Mouse (Mus musculus): ENCODE results near the gene Olfr1215. TPM values are rescaled to one million over a fixed set of nuclear protein-coding genes. Genes with fewer than 3 reads are reported as not detected.
"Not testable (repeated sequence)": the region's sequence is repeated elsewhere in the genome, so short reads cannot be mapped to it uniquely, and the experiment has no call there.

Olfr1215 gene
- not detected for total RNA-seq (2021)
- long read RNA-seq = 0 reads

DNA sequence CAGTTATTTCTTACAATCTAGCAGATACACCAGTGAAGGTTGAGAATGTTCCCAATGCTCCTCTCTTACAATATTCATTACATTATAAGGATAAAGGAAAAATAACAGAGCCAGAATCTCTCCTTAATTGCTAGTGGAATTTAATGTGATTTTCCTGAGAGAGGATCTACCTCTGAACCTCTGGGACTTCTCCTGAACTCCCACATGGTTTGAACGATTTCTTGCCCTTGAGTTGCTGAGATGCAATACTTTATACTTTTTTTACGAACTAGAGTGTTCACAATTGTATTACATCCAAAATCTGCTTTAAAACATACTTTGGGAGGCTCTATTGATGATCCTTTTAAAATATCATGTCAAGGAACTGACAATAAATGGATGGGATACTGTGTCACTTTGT is at the start of gene Olfr1215:
Gene Olfr1215 (minus strand): TSS at position 101 of the 400 bp plus-strand sequence.
- DNase-seq (ENCODE audit: low spot score in 2 of 2) = no peak

DNA sequence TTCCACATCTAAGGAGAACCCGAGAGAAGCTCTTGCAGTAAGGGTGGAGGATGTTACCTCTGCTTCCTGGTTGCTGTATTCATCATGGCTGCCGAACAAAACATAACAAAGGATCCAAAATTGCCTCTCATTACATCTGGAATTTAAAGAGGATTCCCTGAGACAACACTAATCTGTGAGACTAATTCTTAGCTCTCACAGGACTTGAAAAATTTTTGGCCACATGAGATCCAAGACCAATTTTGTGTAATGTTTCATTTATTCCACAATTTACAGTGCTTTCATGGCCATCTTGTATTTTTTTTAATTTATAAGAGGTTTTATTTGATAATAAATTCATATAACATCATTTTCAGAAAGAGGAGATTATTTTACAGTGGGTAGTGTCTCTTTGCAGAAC is 25.2 kb upstream of the Olfr1215 start, which contains the start of gene Olfr1217:
Gene Olfr1217 (minus strand): TSS at position 101 of the 400 bp plus-strand sequence.
- DNase-seq (ENCODE audit: low spot score in 2 of 2) = no peak

DNA sequence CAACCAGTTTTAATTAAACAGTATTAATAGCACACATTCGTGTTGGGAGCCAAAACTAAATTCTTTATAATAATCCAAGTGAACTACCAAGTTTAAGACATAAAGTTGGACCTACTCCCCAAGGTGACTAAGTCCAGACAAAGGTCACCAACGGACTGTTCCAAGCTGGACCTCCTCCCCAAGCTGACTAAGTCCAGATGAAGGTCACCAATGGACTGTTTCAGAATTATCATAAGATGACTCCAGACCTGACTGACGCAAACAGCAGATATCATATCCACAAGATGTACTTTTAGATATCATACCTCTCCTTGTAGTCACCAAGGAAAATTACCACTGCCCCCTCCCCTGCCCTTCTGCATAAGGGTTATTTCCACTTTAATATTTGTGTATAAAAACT is 14.7 kb upstream of the Olfr1215 start:
- not testable (repeated sequence) for DNase-seq (ENCODE audit: low spot score in 2 of 2)

DNA sequence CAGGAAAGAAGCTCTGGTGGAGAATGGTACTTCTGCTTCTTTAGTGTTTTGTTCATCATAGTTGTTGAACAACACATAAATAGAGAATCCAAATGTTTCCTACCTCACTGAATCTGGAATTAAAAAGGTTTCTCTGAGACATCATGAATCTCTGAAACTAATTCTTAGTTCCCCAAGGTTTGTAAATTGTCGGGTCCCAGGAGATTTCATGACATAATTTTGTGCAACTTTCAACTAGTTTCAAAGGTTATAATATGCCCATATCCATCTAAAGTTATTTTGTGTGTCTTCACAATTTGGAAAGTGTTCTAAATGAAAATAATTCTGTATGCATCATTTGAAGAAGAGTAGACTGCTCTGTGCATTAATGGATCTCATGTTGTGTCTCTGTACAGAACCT is 11.5 kb upstream of the Olfr1215 start, which contains the start of gene Olfr1216:
Gene Olfr1216 (minus strand): TSS at position 101 of the 400 bp plus-strand sequence.
- no peak for DNase-seq (ENCODE audit: low spot score in 2 of 2)

DNA sequence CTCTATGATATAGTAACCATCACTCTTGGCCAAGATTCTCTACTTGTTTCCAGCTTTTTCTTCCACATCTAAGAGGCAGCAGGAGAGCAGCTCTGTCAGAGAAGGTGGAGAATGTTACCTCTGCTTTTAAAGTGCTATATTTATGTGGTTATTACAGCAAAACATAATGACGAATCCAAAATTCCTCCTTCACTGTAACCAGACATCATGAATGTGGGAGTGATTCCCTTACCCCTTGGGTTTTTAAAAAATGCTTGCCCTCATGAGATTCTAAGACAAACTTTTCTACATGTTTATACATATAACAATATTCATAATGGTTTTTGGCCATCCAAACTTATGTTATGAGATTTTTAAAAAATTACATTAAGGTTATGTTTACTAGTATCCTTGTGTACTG is 14.2 kb downstream of the Olfr1215 start, which contains the start of gene Olfr1214:
Gene Olfr1214 (minus strand): TSS at position 101 of the 400 bp plus-strand sequence.
- DNase-seq (ENCODE audit: low spot score in 2 of 2) = no peak

DNA sequence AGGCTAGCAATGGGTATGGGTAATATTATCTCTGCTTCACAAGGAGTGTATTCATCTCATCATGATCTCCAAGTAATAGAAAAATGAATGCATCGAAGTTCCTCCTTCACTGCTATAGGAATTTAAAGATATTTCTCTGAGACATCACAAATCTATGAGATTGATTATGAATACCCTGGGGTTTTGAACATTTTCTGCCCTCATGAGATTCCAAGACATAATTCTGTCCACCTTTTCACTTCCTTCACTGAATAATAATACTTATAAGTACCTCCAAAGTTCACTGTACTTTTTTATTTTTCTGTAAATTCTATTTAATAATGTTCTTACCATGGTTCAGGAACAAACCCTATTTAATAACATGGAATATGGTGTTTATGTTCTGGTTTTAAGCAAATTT is 26.6 kb downstream of the Olfr1215 start, which contains the start of gene Gm13762:
Gene Gm13762 (minus strand): TSS at position 101 of the 400 bp plus-strand sequence.
- no peak for DNase-seq (ENCODE audit: low spot score in 2 of 2)

DNA sequence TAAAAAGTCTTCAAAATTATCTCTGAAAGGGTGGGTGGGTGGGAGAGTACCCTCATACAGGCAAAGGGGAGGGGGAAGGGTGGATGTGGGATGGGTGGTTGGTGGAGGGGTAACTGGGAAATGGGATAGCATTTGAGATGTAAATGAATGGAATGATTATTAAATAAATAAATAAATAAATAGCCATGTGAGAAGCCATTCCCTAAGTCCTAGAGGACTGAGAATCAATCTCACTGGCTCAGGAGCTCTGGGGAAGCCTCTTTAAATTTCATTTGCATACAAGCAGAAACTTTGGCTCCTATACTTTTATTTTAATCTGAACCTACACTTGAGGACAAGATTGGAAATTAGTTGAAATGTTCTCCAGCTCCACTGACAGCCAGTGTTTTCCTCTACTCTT is 53.1 kb downstream of the Olfr1215 start, which contains the start of gene Olfr1212:
Gene Olfr1212 (plus strand): TSS at position 301 of the 400 bp plus-strand sequence.
- no peak for DNase-seq (ENCODE audit: low spot score in 2 of 2)

Other genes starting within 250 kb of the Olfr1215 start
- not detected for gene Olfr1199, start 246.5 kb downstream of the Olfr1215 start, total RNA-seq (2021)
- gene Olfr1200, start 236.5 kb downstream of the Olfr1215 start, total RNA-seq (2021) = not detected
- gene Olfr1201, start 213.9 kb downstream of the Olfr1215 start, total RNA-seq (2021) = not detected
- gene Olfr1202, start 192.5 kb downstream of the Olfr1215 start, total RNA-seq (2021) = under 1 TPM in 1 of 2 experiments, not detected in 1; 0.09 TPM
- not detected for gene Olfr1205, start 177.2 kb downstream of the Olfr1215 start, total RNA-seq (2021)
- not detected for gene Olfr1204, start 157.7 kb downstream of the Olfr1215 start, total RNA-seq (2021)
- not detected for gene Olfr1206, start 143.7 kb downstream of the Olfr1215 start, total RNA-seq (2021)
- not detected for gene Olfr1208, start 104.7 kb downstream of the Olfr1215 start, total RNA-seq (2021)
- gene Olfr1209, start 91.8 kb downstream of the Olfr1215 start, total RNA-seq (2021) = not detected
- gene Olfr1211, start 68.9 kb downstream of the Olfr1215 start, total RNA-seq (2021) = not detected
- not detected for gene Olfr1212, start 53.0 kb downstream of the Olfr1215 start, total RNA-seq (2021)
- gene Gm13762, start 26.7 kb downstream of the Olfr1215 start, total RNA-seq (2021) = not detected
- not detected for gene Olfr1214, start 14.3 kb downstream of the Olfr1215 start, total RNA-seq (2021)
- not detected for gene Olfr1216, start 11.4 kb upstream of the Olfr1215 start, total RNA-seq (2021)
- gene Olfr1217, start 25.1 kb upstream of the Olfr1215 start, total RNA-seq (2021) = not detected
- not detected for gene Olfr1218, start 54.2 kb upstream of the Olfr1215 start, total RNA-seq (2021)
- not detected for gene Olfr1219, start 76.5 kb upstream of the Olfr1215 start, total RNA-seq (2021)
- not detected for gene Olfr1220, start 99.9 kb upstream of the Olfr1215 start, total RNA-seq (2021)
- gene Olfr1221, start 110.3 kb upstream of the Olfr1215 start, total RNA-seq (2021) = not detected
- not detected for gene Olfr1222, start 126.1 kb upstream of the Olfr1215 start, total RNA-seq (2021)
- gene Olfr1223, start 144.6 kb upstream of the Olfr1215 start, total RNA-seq (2021) = not detected
- not detected for gene Olfr1224-ps1, start 157.1 kb upstream of the Olfr1215 start, total RNA-seq (2021)
- gene Olfr1225, start 167.7 kb upstream of the Olfr1215 start, total RNA-seq (2021) = not detected
- not detected for gene Olfr1226, start 193.1 kb upstream of the Olfr1215 start, total RNA-seq (2021)
- gene Olfr1228, start 247.1 kb upstream of the Olfr1215 start, total RNA-seq (2021) = not detected

Measured in layer of hippocampus, postnatal 10 days (tissue).